Mouse (Mus musculus) common myeloid progenitor, adult 5-6 weeks (primary cell): ENCODE measurements at regions not wholly inside any gene's neighbourhood (a gene's known extent, or its start where the extent isn't known, plus 50 kb on each side); places are given as distances from the start of the nearest gene placed in this dataset.

Experiments used
- ATAC-seq: replicated peaks from 2 replicates; pipeline ENCODE4 v1.8.0; 2016; ENCODE audit warnings: low read depth, mild to moderate bottlenecking, moderate TSS enrichment, inconsistent platforms; ENCODE audit not compliant: poor library complexity, severe bottlenecking

DNA sequence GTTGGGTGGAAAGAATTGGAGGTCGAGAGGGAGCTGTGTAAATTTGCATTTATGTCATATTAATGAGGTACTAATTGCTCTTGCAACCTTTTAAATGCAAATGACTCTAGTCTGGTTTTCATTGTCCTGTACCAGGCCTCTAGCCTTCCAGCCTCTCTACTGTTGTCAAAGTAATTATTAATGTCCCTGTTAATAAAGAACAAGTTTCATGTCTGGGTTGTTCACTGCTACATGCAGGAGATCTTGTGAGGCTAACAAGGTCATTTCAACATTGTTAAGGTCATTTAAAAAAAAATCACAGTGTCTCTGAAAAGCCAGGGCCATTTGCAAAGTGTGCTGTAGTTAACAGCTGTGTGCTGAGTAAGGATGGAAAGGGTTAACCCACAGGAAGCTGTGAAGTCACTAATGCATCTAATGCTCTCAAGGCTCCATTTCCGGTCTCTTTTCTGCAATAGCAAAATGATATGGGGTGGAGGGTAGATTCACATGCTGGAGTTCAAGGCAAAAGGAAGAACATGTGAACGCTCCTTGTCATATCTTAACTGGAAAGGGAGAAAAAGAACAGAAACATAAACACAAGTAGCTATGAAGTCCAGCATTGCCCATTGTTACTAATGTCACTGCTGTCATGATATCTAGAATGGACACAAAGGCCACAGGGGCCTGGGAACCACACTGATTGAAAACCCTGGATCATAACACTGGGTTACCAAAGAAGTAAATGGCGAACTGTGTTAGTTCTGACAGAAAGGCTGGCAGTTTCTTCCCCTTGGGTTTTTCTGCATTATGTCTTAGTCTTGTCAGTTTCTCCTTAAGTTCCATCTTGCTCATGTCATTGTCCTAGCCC lies 197.5 kb upstream of the Id2 start:
- peak; percentile 45; the same call in 1 of the 2 replicates for ATAC-seq

DNA sequence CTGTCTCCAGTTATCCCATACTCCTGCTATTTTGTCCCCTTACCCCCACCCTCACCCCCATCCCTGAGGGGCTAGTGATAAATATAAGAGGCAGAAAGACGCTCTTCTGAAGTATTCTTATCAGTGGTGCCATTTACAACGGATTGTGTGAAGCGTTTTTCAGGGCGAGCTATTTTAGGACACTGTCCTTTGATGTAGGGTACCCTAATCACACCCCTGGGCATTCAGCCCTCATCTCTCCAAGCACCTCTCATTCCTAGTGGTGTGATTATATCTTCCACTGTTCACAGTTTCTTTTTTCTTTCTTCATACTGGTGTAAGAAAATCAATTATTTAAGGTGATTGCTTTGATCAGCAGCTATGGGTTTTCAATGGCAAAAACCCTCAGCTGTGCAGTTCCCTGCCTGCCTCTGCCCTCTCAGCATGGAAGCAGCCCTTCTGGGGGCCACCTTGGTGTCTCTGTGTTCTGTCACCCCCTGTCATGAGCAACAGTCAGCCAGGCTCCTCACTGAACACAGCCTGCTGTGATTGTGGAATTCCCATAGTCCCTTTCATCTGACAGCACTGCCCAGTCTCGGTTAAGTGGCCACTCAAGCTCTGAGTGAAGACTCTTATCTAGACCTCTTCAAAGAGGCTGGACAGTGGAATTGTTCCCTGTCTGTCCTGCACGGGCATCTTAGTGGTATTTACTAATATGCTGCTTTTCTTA lies 196.7 kb upstream of the Id2 start:
- ATAC-seq: no peak

DNA sequence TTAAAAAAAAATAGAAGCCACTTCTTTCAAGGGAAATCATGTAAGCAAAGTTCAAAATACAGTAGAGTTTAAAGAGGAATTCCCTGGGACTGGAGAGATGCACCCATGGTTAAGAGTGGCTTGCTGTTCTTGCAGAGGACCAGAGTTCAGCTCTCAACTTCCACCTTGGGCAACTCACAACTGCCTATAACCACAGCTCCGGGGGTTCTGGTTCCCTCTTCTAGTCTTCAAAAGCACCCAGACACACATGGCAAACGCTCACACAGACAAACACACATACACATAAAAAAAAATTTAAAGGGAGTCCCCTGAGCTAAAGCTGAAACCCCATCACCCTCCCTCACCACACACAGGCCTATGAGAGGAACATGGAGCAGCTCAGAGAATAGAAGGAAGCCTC lies 192.4 kb upstream of the Id2 start:
- peak; percentile 36; the same call in 1 of the 2 replicates for ATAC-seq

DNA sequence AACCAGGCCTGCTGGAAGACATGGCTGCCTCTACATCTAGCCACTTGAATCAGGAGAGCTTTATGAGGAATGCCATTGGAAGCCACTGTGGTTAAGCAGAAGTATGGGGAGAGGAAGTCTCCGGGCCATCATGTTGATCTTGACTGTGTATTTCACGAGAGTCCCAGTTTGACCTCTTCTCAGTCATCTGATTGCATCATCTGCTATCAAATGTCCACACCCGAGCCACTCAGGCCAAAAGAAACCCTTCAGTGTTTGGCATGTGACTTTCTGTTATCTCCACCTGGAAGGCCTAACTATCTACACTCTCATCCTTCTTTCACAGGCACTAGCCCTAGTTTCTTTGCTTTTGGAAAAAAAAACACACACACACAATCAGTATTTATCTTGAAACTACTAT lies 186.9 kb upstream of the Id2 start:
- peak; percentile 50; the same call in 1 of the 2 replicates for ATAC-seq

DNA sequence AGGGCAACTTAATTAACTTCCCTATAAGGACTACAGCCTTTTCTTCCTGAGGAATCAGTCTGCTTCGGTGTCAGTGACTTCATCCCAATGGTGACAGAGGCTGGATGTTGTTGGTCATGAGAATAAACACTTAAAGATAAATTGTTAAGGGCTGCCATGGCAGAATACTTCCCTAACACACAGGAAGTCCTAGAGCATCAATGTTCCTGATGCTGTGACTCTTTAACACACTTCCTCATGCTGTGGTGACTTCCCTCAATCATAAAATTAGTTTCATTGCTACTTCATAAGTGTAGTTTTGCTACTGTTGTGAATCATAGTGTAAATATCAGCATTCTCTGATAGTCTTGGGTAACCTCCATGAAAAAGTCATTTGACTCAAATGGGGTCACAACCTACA lies 184.5 kb upstream of the Id2 start:
- ATAC-seq: peak; percentile 85

DNA sequence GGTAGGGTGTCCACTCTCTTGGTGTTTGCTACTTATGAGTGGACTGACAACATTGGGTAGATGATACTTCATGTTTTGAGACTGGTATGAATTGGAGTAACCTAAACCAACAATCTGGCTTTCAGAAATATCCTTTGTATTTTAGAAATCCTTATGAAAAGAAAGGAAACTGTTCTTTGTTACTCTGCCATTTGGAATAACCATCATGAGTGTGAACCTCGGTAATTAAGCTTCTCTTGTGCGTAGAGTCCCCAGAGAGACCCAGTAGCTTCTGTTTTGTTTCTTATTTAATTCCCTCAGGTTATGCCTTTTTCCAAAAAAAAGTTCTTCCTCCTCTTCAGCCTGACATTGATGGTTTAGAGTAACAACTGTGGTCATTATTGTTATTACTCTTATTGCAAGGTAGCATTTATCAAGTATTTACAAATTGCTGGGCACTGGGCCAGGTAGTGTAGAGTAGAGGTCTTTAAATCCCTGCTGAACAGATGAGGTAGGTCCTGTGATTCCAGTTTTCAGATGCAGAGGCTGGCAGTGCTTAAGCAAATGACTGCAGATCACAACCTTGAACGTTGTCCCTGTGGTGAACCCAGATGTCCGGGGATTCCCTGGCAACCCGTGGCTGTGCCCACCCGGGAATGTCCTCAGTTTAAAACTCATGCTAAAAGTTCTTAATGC lies 176.8 kb upstream of the Id2 start:
- ATAC-seq: no peak

DNA sequence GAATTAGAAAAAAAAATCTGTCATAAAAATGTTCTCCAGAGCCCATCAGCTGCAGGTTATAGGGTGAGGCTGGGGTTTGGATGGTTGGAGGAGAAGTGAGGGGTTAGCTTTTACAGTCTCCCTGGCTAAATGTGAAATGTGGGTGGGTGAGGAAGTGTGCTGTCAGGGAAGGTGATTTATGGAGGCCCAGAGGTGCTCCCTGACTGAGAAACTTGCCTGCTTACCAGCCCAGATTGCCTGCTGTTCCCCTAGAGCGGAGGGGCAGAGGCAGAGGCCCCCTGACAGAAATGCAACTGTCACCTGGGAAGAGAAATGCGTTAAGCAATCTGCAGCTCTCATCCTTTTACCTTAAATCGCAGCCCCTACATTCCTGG lies 175.8 kb upstream of the Id2 start:
- no peak for ATAC-seq

DNA sequence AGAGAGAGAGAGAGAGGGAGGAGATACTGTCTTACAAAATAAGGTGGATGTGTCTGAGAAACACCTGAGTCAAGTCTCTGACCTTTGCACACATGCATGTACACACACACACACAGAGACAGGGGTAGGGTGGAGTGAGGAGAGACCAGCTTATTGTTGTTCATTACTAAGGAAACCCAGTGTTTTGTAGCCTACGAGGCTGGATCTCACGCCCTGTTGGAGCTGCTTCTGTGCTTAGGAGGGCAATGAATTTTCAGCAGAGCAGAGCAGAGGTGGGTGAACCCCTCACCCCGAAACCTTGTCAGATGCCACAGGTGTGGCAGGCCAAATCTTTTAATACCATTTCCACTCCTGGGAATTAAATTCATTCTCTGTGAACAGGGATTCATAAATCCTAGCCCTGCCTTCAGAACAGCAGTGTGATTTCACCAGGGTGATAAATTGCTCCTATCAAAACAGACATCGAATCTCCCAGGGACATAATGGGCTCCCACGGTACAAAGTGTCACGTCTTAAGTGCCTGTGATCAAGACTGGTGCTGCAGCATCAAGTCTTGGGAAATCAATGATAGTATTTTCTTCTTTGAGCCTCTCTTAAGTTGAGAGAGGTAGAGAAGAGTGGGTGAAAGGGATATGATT lies 175.3 kb upstream of the Id2 start:
- ATAC-seq: no peak

DNA sequence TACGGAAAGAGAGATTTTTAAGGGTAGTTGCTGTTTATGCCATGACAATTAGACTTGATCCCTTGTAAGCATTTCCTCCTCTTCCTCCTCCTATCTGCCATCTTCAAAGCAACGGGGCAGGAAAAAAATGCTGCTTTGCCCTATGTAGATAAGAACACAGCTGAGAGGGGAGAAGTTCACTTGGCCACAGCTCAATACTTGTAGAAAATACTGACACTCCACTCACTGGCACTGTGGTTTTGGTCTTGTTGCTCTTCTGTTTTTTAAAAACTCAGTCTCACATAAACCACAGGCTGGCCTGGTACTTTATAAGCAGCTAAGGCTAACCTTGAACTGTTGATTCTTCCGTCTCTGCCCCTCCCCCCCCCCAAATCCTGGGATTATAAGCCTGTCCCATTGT lies 172.9 kb upstream of the Id2 start:
- ATAC-seq: peak; percentile 60

DNA sequence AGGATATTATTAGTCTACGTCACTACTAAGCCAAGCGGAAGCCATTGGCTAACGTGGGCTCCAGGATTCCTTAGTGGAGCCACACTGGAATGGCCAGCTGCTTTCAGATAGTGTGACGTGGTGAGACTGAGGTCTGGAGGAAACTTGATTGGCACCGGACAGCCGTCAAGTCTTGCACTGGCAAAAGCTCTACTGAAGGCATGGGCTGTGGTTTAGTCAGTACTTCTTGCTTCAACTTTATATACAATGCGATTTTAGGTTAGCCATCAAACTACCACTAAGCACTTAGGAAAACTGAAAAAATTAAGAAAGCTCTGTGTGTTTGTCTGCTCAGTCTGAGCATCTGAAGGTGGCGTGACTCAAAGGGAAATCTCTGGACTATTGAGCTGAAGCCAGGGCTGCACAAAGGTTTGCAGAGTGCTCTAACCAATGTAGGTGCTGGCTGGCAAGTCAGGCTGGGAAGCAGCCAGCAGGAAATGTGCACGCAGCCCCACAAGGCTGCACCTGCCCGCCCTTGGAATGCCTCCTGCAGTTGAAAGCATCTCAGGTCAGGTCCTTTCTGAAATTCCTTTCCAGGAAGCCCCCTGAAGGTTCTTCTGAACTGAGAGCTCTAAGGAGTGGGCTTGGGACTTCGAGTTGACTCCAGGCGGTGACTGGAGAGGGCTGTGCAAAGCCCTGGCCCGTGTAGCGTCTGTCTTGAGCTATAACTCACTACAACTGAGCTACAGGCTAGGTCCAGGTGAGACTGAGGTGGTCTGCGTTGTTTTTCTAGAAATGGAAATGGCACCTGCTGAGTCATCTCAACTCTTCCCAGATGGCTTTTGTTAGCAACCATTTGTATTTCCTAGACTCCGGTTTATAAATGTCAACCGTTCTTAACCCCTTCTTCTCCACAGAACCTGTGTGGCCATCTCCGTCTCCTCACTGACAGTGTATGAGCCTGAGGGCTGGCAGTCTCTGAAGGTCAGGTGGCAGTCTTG lies 172.2 kb upstream of the Id2 start:
- ATAC-seq: no peak; the same call in 1 of the 2 replicates

DNA sequence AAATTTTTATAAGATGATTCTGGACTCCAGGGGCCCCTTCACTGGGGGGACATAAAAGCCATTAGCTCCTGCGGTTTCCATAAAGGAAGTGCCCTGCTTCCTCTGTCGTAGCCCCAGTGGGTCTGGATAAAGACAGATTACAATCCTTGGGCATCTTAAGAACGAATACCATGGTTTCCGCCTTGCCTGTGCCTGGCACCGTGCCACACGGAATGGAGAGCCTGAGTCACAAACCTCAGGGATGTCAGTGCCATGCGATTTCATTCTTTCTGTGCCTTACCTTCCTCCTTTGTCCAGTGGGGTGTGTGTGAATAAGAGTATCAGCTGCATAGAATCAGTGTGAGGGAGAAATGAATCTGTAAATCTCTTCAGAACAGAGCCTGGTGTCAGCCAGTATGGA lies 171.4 kb upstream of the Id2 start:
- ATAC-seq: peak; percentile 62

DNA sequence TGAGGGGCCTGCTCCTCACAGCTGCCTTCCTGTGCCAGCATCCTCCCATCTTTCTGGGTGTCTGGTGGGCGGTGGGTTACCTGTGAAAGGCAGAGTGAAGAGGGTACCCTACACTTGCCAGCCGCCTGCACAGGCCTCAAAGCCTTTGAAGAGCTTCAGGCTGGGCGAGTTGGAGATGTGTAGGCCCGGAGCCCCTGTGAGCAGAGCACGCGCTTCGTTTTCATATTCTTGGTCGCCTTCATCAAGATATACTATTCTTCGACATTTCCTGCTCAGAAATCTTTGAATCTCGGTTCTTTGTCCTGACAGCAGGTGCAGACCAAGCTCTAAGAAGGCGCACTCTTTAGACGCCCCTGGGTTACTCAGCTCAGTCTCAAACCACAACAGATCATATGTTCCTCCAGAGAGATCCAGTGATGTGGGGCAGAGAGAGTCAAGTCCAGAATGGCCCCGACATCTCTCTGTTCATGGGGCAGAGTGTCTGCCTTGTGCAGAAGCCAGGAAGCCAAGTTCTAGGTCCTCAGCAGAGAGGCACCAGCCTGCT lies 170.7 kb upstream of the Id2 start:
- peak; percentile 29 for ATAC-seq

DNA sequence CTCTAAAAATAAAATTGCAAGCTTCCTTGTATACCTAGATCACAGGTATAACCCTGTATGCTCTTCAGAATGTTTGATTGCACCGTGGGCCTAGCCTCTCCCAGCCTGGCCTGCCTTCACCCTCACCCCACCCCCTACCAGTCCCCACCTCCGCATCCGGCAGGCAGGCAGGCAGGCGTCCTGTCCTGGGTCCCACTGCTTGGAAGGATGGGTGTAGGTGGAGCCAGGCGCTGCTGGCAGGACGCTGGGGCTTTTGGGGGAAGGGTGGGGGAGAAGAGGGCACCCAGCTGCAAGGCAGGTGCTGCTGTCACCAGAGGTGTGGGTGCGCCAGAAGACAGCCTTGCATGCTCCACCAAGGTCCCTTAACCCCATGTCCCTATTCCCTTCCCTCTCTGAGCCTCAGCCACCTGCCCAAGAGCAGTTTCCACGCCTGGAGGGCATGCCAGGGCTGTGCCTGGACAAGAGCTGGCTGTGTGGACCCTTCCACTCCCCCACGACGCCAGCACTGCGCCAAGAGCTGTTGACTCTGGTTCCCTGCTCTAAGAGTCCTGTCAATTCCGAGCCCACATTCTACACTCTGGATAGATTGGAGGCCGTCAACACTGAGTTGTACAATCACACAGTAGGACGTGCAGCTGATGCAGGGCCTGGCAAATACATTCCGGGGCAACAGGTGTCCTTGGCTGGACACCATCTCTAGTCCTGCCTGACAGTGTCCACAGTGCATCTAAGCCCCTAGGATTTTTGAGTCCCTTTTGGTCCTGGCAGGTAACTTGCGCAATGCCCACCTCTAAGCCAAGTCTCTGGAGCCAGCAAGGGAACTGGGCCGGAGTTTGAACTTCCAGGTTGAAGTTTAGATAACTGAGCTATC lies 170.0 kb upstream of the Id2 start:
- ATAC-seq: no peak

DNA sequence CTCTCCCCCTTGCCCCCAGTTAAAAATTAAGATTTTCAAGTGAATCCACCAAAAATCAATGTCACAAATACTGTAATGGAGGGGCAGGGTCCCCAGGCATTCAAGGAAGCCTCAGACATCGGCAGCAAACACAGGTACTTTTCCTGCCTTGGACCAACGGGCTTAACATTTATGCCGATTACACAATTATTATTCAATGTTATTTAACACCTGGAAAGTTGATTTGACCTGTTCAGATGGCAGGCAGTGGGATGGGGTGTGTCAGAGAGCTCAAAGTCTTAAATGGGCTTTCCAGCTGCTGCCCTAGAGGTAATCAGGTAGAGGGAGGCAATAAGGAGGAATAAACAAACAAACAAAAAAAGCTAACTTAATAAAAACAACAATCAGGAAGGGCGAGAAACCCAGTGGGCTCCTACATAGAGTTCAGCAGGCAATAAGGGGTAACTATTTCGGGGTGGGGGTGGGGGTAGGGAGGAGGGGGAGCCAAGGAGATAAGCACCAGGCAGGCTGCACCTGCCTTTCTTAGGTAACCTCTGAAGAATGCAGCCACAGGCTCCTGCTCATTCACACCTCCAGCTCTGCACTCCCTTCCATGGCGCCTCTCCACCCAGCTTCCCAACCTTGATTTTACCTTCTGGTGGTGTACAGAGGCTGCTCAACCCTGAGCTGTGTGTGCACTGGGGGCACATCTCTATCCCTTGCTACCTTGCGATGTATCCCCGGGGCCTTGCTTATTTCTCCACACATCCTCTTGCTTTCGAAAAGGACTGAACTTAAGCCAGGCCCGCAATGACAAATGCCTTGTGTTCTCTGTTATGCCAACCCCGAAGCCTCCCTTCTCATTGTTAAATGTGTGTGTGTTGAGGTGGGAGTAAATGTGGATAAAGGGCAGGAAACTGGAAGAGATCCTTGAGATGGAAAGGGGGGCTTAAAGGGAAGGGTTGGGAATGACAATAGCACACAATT lies 168.9 kb upstream of the Id2 start:
- ATAC-seq: no peak

DNA sequence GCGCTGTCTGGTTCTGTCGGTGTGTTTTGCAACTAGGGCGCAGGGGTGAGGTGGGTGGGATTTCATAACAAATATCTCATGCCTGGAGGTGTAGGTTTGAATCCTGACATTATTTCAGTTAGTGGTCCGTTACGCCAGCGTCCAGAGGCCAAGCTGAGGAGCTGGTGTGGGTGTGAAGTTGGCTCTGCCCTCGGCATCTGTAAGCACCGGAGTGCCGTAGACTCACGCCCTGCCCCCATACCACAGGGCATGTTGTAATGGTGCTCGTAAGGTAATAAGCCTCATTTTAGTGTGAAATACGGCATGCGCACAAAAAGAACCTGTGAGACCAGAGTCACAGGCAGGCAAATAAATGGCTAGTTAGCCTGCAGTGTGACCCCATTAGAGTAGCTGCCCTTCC lies 168.1 kb upstream of the Id2 start:
- ATAC-seq: no peak

DNA sequence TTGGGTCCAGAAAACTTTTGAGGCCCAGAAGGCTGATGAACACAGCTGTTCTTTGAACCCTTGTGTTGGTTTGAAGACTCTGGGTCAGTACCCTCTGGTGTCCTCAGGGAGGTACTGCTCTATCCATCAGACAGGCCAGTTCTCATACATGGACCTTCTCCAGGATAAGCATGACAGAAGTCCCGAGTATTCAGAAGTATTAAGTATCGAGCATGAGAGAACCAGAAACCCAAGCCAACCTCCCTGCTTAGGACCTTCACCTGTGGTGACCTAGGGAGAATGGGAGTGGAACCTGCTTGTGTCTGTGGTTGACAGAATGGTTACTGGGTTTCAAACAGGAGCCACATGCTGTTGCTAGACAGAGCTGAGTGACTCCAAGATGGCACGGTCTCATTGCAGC lies 167.5 kb upstream of the Id2 start:
- no peak for ATAC-seq

DNA sequence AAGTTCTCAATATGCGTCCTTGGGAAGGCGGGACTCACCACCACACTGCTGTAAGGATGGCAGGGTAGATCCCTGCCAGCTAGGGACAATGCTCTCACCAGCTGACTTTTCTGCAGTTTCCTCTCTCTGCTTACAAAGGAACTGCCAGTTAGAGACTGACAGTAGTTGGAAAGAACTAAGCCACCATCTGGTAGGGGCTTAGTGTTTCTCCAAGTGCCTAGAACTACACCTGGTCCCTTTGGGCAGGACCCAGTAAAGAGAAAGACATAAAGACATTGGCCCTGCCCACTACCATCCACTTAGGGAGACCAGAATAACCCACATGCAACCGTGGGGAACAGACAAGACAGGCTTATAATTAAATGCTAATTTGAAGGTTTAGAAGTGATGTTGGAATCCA lies 165.5 kb upstream of the Id2 start:
- ATAC-seq: no peak
